Mouse (Mus musculus): ENCODE data around the gene Fam196b.

DNA sequence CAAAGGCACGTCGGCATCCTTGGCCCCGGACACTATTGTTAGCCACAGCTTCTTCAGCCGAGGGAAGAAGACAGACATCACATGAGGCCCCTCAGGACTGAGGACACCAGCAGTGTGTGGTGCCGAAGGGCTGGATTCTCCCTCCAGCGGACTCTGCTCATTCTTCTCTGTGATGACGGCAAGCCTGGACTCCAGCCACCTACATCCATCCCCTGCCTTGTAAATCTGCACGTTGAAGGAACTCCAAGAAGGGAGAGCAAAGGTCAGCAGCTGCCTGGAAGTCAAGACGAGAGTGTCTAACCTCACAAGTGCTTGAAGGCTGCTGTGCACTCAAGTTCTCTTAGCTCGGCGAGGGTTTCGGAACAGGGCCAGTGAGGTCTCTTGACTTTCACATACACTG is 40.8 kb downstream of the Fam196b start:
- TF ChIP-seq CTCF (IDR thresholded peaks at IDR 0.05; ENCODE audit: insufficient read depth, low read depth, low read length) (no peak), POLR2A (IDR thresholded peaks at IDR 0.05; ENCODE audit: insufficient read depth, low read depth, low read length) (no peak)
